Mouse (Mus musculus) small intestine, adult 2 months (tissue): ENCODE results near the gene Amelx. TPM values are rescaled to one million over a fixed set of nuclear protein-coding genes. Genes with fewer than 3 reads are reported as not detected.

ENCODE experiments used
- H3K27ac ChIP-seq: fragments of 200-500 bp; 2 replicates; pipeline ENCODE4 v1.5.1; 2012; ENCODE audit warnings: low read depth, low read length, control low read depth, inconsistent platforms; ENCODE audit not compliant: insufficient read depth
- H3K27me3 ChIP-seq: fragments of 200-500 bp; 2 replicates; pipeline ENCODE4 v1.6.1; 2012; ENCODE audit warnings: mild to moderate bottlenecking, moderate library complexity, low read length, inconsistent platforms; ENCODE audit not compliant: control insufficient read depth, insufficient read depth
- H3K36me3 ChIP-seq: fragments of 200-500 bp; 2 replicates; pipeline ENCODE4 v1.6.1; 2012; ENCODE audit warnings: mild to moderate bottlenecking, low read length, control low read depth, inconsistent platforms; ENCODE audit not compliant: control insufficient read depth, insufficient read depth
- H3K4me1 ChIP-seq: fragments of 200-500 bp; 2 replicates; pipeline ENCODE4 v1.6.1; 2012; ENCODE audit warnings: low read length, inconsistent platforms, mixed read lengths; ENCODE audit not compliant: control insufficient read depth, insufficient read depth, insufficient read length
- H3K4me3 ChIP-seq: fragments of 200-500 bp; 2 replicates; pipeline ENCODE4 v1.5.1; 2012; ENCODE audit warnings: low read depth, mild to moderate bottlenecking, control low read depth, inconsistent platforms, low read length, moderate library complexity
- CTCF ChIP-seq: fragments of 200-500 bp; IDR thresholded peaks from 2 replicates; pipeline ENCODE4 v1.5.1; 2012; ENCODE audit warnings: low read depth, mild to moderate bottlenecking, control low read depth, inconsistent platforms, low read length, moderate library complexity, mixed read lengths; ENCODE audit not compliant: insufficient replicate concordance, insufficient read length; ENCODE audit errors: extremely low read depth
- POLR2A ChIP-seq: fragments of 200-500 bp; IDR thresholded peaks from 2 replicates; pipeline ENCODE4 v1.6.1; 2012; ENCODE audit warnings: low read depth, mild to moderate bottlenecking, control low read depth, inconsistent platforms, low read length, moderate library complexity
- WGBS: fragments of 180-500 bp; shearing (Covaris S2); methylation state at CpG from one replicate; pipeline ENCODE4 v1.1.7; 2018; 5-methylcytosine and 5-hydroxymethylcytosine counted together
- polyA plus RNA-seq: library from polyadenylated mRNA; depleted of rRNA; stranded (reverse); fragments of >200 nt; gene quantifications from 2 replicates; pipeline ENCODE4 v1.2.3, GENCODE M21; 2012; rRNA removed

Amelx gene
- polyA plus RNA-seq, 1 experiment, result not detected

- no peaks in the 10 kb centered on the region for H3K36me3 ChIP-seq
- WGBS, result 32% methylated on average over 6 of the region's 6 CpGs
- H3K27ac ChIP-seq, result no peak overlapping the region
- TF ChIP-seq POLR2A, result no peak
- no peak for TF ChIP-seq CTCF
- no peaks in the 10 kb centered on the region for H3K4me1 ChIP-seq
- no peak overlapping the region for H3K4me3 ChIP-seq
- H3K27me3 ChIP-seq, result no peaks in the 10 kb centered on the region
Observed at GRCm38 (mm10) chrX:169158385-169158784, 28.6 kb downstream of the Amelx start.

- Histone ChIP-seq H3K4me3 (no peak overlapping the region), H3K27me3 (no peaks in the 10 kb centered on the region), H3K4me1 (no peaks in the 10 kb centered on the region), H3K27ac (no peak overlapping the region), H3K36me3 (no peaks in the 10 kb centered on the region)
- no peak for TF ChIP-seq CTCF
- TF ChIP-seq POLR2A, result no peak
Observed at GRCm38 (mm10) chrX:169153805-169154204, 33.2 kb downstream of the Amelx start.

- H3K27me3 ChIP-seq, result no peaks in the 10 kb centered on the region
- H3K36me3 ChIP-seq, result no peaks in the 10 kb centered on the region
- no peak overlapping the region for H3K27ac ChIP-seq
- WGBS, result 89% methylated on average over 9 of the region's 9 CpGs
- TF ChIP-seq POLR2A (no peak), CTCF (no peak)
- H3K4me1 ChIP-seq, result no peaks in the 10 kb centered on the region
- H3K4me3 ChIP-seq, result no peak overlapping the region
Observed at GRCm38 (mm10) chrX:169140467-169140866, 46.5 kb downstream of the Amelx start.

- TF ChIP-seq POLR2A, result no peak
- no peak for TF ChIP-seq CTCF
- 84% methylated on average over 7 of the region's 7 CpGs for WGBS
Observed at GRCm38 (mm10) chrX:169139758-169140157, 47.2 kb downstream of the Amelx start.

More at GRCm38 (mm10) chrX:169139758-169140157, 47.2 kb downstream of the Amelx start:
- Histone ChIP-seq H3K4me3 (no peak overlapping the region), H3K27me3 (no peaks in the 10 kb centered on the region), H3K4me1 (no peaks in the 10 kb centered on the region), H3K27ac (no peak overlapping the region), H3K36me3 (no peaks in the 10 kb centered on the region)

Other genes with a start within 250 kb of the Amelx start
- 7.8 and 12.2 TPM in 2 replicates for gene Hccs, start 133.2 kb upstream of the Amelx start, polyA plus RNA-seq